Mouse (Mus musculus) urinary bladder, postnatal 10 days (tissue): Measurements from ENCODE around the gene Bicral.

Experiments
- DNase-seq: peaks from one replicate; pipeline ENCODE4 v3.0.0; 2022; ENCODE audit warnings: low spot score

Bicral gene

GRCm38 (mm10) chr17:46857903-46858748, at the start of gene Bicral:
Gene Bicral, minus strand, starts transcription at chr17:46858482.
- no peak for DNase-seq

GRCm38 (mm10) chr17:46903876-46904490, 45.7 kb upstream of the Bicral start:
- DNase-seq: peak; percentile 30

GRCm38 (mm10) chr17:46900941-46901340, 42.7 kb upstream of the Bicral start:
- no peak for DNase-seq

GRCm38 (mm10) chr17:46897221-46897950, 39.1 kb upstream of the Bicral start:
- no peak for DNase-seq

- DNase-seq: no peak
Observed at GRCm38 (mm10) chr17:46895426-46895825, 37.1 kb upstream of the Bicral start.

- DNase-seq: no peak
Observed at GRCm38 (mm10) chr17:46890843-46891594, 32.7 kb upstream of the Bicral start.

GRCm38 (mm10) chr17:46890116-46890815, 32.0 kb upstream of the Bicral start, which contains the start of gene Tbcc:
Gene Tbcc, plus strand, starts transcription at chr17:46890684.
- DNase-seq: peak; percentile 92

- peak; percentile 36 for DNase-seq
Observed at GRCm38 (mm10) chr17:46889450-46890084, 31.3 kb upstream of the Bicral start.

- DNase-seq: no peak
Observed at GRCm38 (mm10) chr17:46888511-46889212, 30.4 kb upstream of the Bicral start.

GRCm38 (mm10) chr17:46885910-46886643, 27.8 kb upstream of the Bicral start:
- DNase-seq: no peak

- DNase-seq: no peak
Observed at GRCm38 (mm10) chr17:46885218-46885909, 27.1 kb upstream of the Bicral start.

GRCm38 (mm10) chr17:46884766-46885165, 26.5 kb upstream of the Bicral start:
- no peak for DNase-seq

GRCm38 (mm10) chr17:46883107-46883506, 24.8 kb upstream of the Bicral start:
- DNase-seq: no peak

- no peak for DNase-seq
Observed at GRCm38 (mm10) chr17:46881728-46882127, 23.4 kb upstream of the Bicral start.

GRCm38 (mm10) chr17:46880322-46880721, 22.0 kb upstream of the Bicral start:
- no peak for DNase-seq

- no peak for DNase-seq
Observed at GRCm38 (mm10) chr17:46879841-46880311, 21.6 kb upstream of the Bicral start.

- no peak for DNase-seq
Observed at GRCm38 (mm10) chr17:46877061-46877460, 18.8 kb upstream of the Bicral start.

- DNase-seq: no peak
Observed at GRCm38 (mm10) chr17:46876371-46876950, 18.2 kb upstream of the Bicral start.
